Mouse (Mus musculus) small intestine, adult 2 months (tissue): ENCODE measurements around the gene Ctnnd2.

ENCODE experiments used
- CTCF ChIP-seq: fragments of 200-500 bp; IDR thresholded peaks from 2 replicates; pipeline ENCODE4 v1.5.1; 2012; ENCODE audit warnings: low read depth, mild to moderate bottlenecking, control low read depth, inconsistent platforms, low read length, moderate library complexity, mixed read lengths; ENCODE audit not compliant: insufficient replicate concordance, insufficient read length; ENCODE audit errors: extremely low read depth
- POLR2A ChIP-seq: fragments of 200-500 bp; IDR thresholded peaks from 2 replicates; pipeline ENCODE4 v1.6.1; 2012; ENCODE audit warnings: low read depth, mild to moderate bottlenecking, control low read depth, inconsistent platforms, low read length, moderate library complexity

GRCm38 (mm10) chr15:30364491-30364890 is 192.1 kb downstream of the Ctnnd2 start:
- TF ChIP-seq POLR2A: no peak
- TF ChIP-seq CTCF: no peak
